ENCODE assay signal across 25 mouse cellular contexts in the genomic region with DNA sequence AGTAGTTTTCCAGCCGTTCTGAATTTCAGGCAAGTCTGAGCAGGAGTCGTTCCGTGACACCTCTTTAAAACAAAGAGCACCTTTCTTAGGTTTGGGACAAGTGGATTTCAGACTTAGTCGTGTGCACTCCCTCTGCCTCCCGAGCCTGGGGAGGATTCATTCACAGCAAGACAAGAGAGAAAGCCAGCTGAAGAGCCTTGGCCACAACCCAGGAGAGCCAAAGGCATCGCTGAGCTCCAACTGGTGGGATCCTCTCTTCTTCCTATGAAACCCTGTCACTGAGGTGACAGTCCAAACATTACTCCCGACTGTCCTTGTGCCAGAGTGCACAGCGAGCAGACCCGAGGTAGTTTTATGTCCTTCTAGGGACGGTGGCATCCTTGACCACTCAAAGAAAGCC. TPM values are rescaled to one million over a fixed set of nuclear protein-coding genes. Genes with fewer than 3 reads are reported as not detected.
"Had no signal": no experiment of that assay in that cellular context is flagged by ENCODE, and none has a peak within 500 bp of the region (broad histone marks: within the 10 kb centered on the region; RNA-seq: fewer than 3 reads in every experiment).

No protein-coding gene starts in this region.

- DNase-seq: kidney, adult 18-20 months; kidney, adult 9 months; kidney, postnatal 14 days; kidney, postnatal 4 days; layer of hippocampus, postnatal 36 days; liver; lung, adult 18-20 months; midbrain, embryonic 14.5 days; right cerebral cortex, postnatal 25 days; spleen, adult 18-20 months; thymus, postnatal 25 days had no signal

- ATAC-seq: intestine, embryonic 16.5 days; liver, embryonic 12.5 days; lung, postnatal 0 days had no signal

RNA-seq across cellular contexts. Expression of a gene that starts 10.7 kb away (rescaled TPM):
- total RNA-seq: layer of hippocampus, adult 18-20 months; layer of hippocampus, postnatal 10 days; layer of hippocampus, postnatal 36 days; left cerebral cortex, adult 2 months; left cerebral cortex, postnatal 10 days; megakaryocyte, adult 5-6 weeks; midbrain, postnatal 0 days had no signal
- polyA plus RNA-seq: intestine, embryonic 16.5 days; kidney, embryonic 16.5 days; limb, embryonic 10.5 days; liver, embryonic 12.5 days; liver, embryonic 15.5 days; lung, postnatal 0 days; macrophage; thymus, postnatal 0 days had no signal

RNA-seq across cellular contexts. Expression of a gene that starts 43.9 kb away (rescaled TPM):
- total RNA-seq: megakaryocyte, adult 5-6 weeks had no signal
- polyA plus RNA-seq: macrophage had no signal
